Mouse (Mus musculus) thymus, postnatal 4 days (tissue): ENCODE data around the gene Sphk1.

Experiments
- DNase-seq: peaks from one replicate; pipeline ENCODE4 v3.0.0; 2021

Sphk1 gene

DNA sequence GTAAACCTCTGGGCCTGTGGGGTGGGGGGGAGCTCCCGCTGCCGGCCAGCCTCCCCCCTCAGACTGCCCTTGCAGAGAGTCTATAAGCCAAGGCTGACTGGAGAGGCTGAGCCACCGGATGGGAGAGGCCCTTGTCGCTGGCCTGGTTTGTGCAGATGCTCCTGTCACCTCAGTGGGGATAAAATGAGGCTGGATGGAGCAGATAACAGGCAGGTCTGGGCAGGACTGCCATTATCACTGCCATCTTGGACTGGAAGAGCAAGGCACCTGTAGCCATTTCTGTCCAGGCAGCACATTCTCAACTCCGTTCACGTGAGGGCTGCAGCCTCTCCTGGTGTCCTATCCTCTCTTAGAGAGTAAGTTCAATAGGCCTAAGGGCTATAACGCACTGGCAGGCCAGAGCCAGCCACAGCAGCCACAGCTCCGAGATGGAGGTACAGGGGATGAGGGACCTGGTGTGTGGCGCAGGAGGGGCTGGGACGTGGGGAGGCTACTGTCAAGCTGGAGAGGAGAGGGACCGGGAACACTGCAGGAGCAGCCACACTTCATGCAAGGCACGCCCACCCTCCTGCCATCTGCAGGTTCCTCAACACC, 7.5 kb downstream of the Sphk1 start:
- no peak for DNase-seq

DNA sequence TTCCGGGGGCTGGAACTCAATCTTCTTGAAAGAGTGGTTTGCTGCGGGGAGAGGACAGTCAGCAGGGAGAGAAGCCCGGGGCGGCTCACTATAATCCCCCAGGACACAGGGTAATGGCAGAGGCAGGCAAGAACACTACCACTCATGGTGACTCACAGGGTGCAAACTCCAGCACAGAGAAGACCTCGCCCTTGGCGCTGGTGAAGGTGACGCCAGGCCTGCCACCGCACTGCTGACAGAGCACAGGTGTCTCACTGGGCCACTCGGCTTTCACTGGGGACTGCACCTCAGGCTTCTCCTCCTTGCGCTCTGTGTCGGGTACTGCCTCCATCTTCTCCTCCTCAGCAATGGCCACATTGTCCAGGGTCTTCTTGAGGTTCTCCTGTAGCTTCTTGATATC, 10.5 kb downstream of the Sphk1 start:
- DNase-seq: no peak

DNA sequence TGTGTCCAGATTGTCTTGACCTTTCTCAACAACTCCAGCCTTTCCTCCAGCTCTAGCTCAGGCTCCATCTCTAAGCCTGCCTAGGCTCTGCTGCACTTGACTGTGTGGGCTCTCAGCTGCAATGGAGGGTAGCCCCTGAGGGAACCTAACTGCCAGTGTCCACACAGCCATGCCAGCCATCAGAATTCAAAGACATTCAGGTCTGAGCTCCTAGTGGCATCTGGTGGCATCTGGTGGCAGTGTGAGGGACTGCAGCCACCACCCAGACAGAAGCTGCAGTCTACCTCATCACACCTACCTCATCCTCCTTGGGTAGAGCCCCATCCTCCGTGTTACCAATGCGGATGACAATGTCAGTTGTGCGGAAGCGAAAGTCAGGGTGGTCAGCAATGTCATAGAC, 12.4 kb downstream of the Sphk1 start:
- DNase-seq: peak; percentile 63

DNA sequence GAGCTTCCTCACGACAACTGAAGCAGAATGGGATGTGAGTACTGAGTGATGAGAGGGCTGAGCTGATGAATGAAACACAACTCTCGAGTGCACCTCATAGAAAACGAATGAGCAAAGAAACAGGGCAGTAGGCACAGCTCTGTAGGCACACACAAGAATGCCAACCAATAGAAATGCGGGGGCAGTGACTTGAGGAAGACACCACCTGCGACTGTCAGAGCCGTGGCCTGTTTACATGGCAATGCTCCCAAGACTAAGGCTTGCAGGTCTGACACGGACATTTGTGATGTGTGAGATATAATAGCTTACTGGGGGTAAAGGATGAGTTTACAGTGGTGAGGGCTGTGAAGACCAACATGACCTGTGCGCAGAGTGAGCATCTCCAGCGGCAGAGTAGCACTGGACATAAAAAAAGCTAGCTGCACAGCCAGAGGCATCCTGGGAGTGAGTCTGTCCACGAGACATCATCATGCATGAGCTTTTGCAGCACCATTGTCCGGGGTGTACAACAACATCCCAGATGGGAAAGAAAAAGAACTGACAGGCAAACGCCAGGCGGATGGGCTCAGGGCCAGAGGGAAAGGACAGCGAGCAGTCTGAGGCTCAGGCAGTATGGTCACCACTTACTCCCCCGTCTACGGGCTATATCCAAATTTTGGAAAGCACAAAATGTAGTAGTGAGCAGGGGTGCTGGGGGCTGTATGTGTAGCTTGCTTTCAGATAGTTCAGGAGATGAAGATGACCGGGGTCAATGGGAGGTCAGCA, 16.8 kb downstream of the Sphk1 start:
- DNase-seq: no peak

DNA sequence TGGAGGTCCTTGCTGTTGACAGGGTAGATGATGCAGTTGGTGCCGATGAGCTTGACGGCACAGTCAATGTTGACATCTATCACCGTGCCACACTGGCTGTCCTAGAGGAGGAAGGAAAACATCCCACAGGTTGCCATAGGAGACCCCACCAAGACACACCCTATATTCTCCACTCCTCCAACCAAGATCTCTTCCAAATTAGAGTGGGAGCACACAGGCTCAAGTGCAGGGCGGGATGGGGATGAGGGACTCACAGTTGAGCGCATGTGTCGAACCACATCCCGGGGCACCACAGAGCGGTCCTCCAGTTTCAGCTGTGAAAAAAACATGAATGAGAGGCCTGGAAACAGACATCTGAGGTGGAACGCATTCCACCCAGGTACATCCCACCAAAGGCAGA, 18.1 kb downstream of the Sphk1 start:
- DNase-seq: no peak

DNA sequence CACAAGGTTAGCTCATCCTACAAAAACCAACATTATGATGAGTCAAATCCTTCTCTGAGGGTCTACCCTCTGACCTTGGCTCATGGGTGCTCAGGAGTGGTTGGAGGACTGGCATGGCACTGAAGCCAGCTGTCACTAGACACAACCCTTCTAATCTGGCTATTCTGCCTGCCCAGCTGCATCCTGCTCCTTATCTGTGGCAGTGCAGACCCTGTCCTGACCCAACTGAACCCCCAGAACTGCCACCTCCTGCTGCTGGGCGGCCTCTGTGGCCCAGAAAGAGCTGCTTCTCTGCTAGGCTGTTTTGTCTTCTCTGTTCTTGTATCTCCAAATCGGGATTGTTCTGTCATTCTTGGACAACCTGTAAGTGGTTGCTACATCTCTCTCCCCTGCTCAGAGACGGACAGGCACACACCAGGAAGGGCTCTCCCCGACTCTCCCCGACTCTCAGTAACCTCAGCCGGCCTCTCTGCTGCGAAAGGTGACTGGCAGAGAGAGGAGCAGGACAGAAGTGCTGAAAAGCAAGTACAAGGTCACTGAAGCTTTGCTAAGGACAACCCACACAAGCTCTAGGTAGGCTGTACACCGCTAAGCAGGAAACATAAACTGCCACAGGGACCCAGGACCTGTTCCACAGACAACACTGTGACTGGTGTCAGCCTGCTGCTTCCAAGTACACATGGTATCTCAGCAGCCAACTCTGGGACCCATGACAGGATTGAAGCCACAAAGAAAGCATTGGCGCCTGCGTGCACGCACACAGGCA, 18.7 kb downstream of the Sphk1 start:
- DNase-seq: no peak

DNA sequence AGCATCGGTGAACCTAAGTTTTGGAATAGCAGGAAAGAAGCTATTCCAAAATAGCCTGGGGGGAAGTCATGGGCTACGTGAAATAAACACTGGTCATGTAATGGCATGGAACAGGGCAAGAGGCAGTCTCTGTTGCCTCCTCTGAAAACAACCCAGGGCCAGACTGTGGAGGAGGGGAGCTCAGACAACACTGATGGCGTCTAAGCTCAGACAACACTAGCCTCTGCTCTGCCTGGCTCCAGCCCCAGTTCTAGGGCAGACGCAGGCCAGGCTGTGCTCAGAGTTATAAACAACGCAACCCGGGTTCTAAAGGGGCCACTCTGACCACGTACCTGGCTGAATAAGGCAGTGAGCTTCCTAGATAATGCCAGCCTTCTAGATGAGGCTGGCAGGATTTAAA, 20.0 kb downstream of the Sphk1 start:
- DNase-seq: no peak

DNA sequence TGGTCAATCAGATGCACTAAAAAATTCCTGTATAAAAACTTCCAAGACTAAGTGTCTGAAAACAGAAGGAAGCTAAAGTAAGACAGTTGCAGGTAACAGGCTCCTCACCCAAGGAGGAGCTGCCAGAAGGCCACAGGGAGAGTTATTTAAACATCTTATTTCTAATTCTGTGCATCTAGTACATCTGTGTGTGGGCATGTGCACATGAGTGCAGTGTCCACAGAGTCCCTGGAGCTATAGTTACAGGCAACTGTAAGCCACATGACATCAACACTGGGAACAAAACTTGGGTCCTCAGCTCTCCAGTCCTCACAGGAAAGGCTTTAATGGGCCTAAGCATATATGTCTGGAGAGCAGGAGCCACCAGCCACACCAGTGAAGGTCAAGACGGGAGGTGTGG, 21.5 kb downstream of the Sphk1 start:
- no peak for DNase-seq

DNA sequence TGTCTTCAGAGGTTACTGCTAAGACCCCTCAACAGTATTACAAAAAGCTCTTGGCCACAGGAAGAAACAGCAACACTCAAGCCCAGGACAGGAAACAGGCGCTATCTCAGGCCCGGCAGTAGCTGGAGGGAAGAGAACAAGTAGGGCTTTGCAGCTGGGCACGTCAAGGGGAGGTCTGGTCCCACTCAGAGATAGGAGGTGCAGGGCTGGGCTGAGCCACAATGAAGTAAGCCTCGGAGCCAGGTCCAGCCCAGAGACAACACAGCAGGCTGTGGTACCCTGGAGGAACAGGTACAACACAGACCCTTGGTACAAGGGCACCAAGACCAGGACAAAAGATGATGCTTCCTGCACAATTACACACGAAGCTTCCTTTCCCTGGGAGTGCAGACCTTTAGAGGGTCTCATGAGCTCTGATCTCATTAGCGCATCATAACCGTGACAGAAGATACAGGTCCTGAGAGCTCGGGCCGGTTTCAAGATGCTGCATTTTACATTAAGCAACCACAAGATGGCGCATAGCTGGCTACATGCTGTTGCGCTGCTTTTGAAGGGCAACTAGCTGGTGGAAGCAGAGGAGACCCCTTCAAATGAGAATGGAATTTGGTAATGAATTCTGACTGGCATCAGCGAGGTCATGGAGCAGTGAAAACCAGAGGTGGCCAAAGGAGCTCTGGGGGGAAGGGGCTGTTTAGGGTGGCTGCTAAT, 23.6 kb downstream of the Sphk1 start:
- DNase-seq: peak; percentile 59

DNA sequence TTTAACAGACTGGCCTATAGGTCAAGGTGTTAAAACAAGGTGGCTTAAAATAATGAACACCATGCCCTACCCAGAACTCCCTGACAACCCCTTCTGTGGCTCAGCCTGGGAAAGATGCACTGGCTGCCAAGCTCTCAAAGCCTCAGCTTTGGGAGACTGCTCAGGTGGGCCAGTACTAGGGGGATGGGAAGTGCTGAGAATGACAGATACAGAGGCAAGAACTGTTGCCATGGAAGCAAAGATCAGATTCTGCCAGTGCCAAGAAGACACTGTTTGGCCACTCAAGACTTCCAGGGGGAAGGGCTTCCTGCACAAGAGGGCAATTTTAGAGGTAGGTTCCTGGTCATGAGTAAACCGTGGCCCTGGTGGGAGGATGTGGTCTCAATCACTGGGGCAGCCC, 24.8 kb downstream of the Sphk1 start:
- no peak for DNase-seq

DNA sequence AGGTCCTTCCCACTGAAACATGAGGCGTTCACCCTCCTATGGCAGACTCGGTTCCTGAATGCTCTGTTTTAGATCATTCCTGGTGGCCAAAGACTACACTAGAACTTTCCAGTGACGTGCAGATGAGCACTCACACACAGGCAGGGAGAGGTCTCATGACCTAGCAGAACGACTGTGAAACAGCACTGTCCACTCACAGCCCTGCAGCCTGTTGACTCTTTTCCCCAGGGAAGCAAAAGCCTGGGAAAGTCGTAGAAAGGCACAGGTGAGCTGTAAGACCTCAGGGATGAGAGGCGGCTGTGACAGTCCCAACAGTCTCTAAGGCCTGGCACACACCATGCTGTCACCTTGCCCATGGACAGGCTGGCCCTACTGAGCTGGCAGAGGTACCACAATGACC, 25.6 kb downstream of the Sphk1 start:
- no peak for DNase-seq

DNA sequence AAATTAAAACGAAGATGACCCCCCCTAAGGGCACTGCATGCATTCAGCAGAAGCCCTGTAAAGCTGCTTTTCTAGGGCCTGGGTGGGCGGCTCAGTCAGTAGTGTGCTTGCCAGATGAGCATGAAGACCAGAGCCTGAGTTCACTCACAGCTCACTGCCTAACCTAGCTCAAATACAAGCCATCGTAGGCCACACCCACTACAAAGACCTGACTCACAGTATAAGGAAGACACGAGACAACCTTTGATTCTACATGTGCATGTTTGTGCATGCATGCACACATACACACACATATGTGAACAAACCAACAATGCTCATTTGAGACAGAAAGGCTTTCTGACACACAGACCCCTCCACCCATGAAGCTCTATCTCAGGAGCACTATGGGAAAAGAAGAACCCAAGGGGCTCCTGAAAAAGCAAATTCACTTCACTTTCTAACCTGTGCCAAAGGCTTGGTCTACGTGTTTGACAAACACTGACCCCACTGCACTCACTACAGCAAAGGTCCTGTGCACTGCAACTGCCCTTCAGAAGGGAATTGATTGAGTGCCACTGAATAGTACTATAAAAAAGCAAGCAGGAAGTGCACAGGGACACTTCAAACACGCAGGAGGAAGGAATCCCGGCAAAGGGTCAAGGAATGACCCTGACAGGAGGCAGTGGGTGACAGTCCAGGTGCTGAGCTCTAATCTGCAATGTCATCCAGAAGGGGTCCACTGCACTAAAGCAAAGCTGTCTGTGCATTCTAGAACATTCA, 34.7 kb downstream of the Sphk1 start:
- no peak for DNase-seq

DNA sequence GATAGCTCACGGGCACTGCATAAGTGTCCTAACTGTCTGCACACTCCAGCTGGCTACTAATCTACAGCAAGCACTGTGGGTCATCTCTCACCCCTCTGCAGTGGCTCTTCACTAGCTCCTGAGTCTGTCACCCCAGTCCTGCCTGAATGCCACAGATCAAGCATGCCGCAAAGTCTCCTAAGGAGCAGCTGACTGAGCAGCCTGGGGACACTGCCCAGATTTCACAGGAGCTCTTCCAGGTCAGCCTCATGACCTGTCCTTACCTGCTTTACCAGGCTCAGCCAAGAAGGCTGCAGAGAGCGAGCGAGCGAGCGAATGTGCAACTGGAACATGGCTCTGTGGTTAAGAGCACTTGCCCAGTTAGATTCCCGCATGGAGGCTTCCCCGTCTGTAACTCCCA, 36.8 kb downstream of the Sphk1 start:
- DNase-seq: no peak

DNA sequence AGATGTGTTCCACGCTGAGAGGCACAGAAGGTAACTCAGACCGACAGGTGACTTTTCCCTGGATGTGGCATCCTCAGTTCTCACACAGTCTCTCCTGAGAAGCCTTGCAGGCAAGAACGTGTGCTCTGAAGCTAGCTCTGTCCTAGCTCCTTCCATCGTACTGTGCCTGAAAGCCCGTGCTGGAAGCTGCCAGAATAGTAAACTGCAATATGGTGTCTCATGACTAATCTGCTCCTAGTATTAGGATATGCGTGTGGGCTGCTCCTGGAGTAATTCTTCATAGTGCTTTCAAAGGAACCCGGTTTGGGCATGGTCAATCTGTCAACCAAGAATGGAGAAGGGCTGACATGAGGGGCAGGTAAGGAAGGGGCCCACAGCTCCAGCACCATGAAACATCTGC, 40.1 kb downstream of the Sphk1 start:
- no peak for DNase-seq

DNA sequence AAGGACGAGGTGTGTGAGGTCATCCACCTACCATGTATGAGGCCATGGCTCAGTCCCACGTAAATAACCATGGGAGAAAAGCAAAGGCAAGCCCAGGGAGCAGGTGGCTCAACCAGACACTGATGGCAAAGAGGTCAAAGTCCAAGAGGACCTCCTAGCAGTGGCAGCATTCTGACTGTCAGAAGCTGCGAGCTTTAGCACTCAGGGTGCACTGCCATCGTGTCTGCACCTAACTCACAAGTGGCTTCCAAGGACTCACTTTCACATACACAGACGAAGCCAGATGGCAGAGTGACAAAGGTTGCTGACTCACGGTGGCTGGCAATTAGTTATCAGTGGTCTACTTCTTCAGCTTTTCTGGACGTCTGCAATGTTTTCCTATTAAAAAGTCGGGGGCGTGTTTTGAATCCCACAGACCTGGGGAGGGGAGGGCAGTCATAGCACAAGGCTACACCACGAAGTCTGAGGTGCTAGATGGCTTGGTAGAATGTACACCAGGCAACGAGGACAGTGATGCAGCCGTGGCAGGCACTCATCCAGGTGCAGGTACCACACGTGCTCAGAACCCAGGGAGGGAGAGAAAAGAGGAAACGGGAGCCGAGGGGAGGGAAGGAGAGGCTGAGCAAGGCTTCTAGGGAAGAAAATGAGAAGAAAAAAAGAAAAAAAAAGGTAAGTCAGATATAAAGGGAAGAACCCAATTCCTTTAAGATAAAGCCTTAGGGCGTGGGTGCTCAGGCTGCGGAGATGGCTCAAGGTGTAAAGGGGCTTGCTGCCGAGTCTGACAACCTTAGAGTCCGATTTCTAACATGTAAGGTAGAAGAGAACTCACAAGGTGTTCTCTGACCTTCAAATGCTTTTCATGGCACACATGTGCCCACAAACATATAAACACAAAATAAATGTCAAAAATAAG, 41.3 kb downstream of the Sphk1 start:
- no peak for DNase-seq

DNA sequence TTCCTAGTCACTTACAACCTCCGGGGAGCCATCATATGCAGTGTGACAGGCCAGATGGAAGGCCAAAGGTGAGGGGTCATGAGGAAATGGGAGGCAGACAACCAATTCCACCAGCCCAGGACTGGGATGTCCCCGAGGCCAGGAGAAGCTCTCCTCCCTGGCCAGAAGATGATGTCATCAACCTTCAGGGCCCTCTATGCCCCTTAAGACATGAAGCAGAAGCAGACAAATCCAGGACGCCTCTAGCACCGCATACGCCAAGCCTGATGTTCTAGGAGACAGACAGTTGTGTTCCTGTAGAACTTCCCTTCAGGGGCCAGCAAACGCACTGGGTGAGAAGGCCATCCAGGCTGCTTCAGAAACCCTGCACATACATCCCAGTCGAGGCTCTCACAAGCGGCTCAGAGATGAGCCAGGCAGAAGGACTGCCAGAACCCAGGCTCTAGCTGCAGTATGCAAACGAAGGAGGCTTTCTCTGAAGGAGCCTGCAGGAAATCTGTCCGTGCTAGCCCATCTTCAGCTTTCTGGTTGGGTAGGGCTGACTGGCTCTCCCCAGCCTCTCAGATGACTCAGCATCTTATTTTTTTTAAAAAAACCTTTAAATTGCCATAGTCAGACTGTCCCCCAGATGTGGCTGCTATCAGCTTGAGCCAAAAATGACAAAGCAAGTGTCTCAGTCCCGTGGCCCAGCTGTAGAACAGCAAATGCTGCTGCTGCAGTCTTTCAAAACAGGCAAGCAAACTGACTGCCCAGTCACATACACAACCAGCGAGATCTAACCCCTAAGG, 42.2 kb downstream of the Sphk1 start:
- no peak for DNase-seq

DNA sequence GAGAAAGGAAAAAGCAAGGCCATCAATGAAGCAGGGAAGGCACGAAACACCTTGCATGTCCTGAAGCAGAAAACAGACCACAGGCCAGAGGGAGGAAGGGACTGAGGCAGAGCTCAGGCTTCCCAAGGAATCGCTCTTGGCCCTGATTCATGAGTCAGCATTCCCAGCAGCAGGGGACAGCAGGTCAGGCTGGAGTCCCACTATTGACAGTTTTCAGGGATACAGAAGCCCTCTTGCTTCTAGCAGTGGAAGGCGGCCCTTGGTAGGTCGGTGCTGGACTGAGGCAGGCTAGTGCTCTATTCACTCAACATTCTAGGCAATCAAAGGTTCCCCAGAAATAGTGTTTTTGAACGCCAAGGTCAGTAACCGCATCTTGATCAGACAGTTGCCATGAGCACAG, 43.8 kb downstream of the Sphk1 start:
- DNase-seq: no peak

DNA sequence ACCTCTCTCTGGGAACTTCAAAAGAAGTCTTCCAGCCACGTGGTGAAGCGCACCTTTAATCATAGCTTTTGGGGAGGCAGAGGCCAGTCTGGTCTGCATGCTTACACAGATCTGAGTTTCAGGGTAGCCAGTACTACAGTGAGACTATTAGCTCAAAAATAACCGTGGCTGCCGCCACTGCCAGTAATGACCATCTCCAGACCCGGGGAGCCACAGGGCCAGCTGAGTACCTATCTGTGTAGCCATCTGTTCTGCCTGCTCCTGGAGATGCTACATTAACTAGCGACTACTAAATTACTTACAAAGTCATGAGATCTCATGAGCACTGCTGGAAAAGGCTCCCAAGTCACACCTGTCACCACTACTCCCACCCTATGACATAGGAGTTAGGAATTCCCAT, 44.3 kb downstream of the Sphk1 start:
- no peak for DNase-seq

DNA sequence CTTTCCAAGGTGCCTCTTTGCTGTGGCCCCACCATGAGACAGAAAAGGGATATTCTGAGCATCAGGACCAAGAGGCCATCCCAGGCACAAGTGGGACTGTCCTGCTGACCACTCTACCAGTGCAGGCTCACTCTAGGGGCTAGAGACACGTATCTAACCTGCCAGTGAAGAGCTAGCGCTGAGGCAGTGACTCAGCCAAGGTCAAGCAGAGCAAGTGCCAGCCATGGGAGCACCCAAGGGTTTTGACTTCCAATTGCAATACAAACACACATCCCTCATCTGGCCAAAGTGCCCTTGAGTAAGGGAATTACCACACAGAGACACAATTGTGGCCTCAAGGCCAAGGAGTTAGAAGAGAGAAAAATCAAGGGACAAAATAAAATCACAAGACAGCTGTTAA, 44.7 kb downstream of the Sphk1 start:
- DNase-seq: no peak

DNA sequence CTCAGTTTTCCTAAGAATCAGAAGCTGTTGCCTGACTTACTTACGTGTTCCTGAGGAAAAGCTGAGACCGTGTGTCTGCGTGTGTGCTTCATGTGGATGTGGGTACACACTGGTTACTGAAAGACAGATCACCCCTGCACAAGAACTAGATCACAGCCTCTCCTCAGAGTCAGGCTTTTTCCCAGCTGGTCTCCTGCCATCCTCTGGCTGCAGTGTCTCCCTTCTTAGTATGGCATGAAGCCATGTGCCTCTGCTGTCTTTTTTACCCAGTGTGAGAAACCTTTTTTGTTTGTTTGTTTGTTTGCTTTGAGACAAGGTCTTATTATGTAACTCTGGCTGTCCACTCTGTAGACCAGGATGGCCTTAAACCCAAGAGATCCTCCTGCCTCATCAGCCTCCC, 48.6 kb downstream of the Sphk1 start:
- DNase-seq: no peak
